Mouse (Mus musculus): ENCODE measurements around the gene Ryr1.

DNA sequence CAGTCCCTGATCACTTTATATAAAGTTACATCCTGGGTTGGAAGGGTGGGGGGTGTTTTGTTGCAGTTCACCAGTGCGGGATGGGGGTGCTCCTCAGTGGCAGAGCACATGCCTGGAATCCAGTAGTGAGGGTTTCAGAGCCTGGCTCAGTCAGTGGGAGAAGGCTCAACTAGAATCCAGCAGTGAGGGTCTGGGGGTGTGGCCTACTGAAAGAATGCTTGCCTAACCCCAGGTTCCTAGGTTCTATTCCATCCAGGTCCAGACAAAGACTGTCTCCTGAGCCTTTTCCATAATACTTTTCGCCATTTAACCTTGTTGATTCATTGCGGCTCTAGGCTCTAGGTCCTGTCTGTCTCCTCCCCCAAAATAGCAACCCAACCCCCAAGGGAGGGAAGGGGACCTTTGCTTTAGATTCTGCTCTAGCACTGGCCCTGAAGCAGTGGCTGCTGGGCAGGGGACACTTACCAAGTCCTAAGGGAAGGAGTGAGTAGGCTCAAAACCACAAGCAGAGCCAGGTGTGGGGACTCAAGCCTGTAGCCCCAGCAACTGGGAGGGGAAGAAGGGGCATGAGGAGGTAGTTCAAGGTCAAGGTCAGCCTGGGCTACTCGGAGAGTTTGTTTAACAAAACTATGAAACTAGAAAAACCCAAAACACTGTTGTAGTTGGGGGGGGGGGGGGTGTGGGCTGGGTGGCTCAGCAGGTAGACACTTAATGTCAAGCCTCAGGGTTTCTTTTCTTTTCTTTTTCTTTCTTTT lies 158.1 kb downstream of the Ryr1 start:
- TF ChIP-seq CTCF (IDR thresholded peaks at IDR 0.05; ENCODE audit: borderline replicate concordance, insufficient read depth, low read depth, low read length): no peak
- no peak for TF ChIP-seq POLR2A (IDR thresholded peaks at IDR 0.05; ENCODE audit: borderline replicate concordance, insufficient read depth, low read length)
